Mouse (Mus musculus): ENCODE data around the gene Rimbp2. TPM values are rescaled to one million over a fixed set of nuclear protein-coding genes. Genes with fewer than 3 reads are reported as not detected.
"Not testable (repeated sequence)": the region's sequence is repeated elsewhere in the genome, so short reads cannot be mapped to it uniquely, and the experiment has no call there.

Gene Rimbp2
- 10 to 100 TPM; 12.4 to 13.0 TPM for total RNA-seq (2021)
- long read RNA-seq, experiment 1: 0 reads
- long read RNA-seq, experiment 2, partial matches to known transcripts: 1 of 2 reads
- long read RNA-seq, experiment 2, other reads (novel, unspliced or antisense): 1 of 2 reads

DNA sequence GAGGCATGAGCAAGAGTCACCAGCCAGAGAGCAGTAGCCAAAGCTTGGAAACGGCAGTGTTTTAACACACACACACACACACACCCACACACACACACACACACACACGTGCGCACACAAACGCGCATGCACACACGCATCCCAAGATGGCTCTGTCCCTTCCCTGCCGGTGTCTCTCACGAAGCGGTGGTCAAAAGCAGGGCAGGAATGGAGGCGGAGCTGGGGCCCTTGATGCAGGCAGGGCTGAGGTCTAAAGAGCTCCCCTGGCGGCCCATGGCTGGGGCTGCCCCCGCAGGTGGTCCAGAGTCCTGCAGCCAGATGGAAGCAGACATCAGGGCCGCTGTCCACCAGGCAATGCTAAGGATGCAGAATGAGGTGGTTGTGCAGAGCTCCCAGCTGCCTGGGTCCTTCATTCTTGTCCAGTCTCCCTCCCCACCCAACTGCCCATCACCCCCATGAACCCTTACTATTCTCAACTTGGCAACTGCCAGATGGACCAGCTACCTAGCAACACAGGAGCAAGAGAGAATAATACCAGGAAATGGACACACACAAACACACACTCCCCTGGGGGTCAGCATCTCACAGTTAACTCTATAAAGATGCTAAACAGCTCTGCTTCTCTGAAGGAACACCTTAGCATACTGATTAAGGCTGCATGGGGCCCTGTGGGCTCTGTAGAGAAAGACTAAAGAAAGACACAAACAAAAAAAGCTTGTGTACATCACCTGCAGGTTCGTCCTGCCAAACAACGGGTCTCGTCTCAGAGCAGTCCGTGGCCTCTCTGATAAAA lies at the start of gene Rimbp2:
Gene Rimbp2, minus strand, starts transcription at position 209 of the 793 bp plus-strand sequence.
- no peak for DNase-seq (ENCODE audit: low spot score in 2 of 2)

DNA sequence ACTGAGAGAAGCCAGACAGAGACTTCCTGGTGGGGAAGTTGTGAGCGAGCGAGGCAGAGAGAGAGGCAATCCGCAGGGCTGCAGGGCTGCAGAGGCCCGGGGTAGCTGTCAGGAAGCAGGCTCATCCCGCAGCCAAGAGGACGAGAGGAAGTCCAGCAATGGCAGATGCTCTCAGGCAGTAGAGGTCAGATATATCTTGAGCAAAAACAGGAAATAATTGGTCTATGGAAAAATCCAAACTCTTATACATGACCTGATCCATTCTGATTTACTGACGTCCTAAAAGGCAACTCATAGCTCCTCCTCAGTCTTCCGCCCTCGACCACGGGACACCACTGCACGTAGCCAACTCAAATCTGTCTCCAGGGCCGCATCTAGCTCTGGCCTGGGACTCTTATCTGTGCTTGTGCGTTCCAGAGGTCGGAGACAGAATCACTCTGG lies 49.3 kb upstream of the Rimbp2 start:
- DNase-seq (ENCODE audit: low spot score in 2 of 2): no peak

DNA sequence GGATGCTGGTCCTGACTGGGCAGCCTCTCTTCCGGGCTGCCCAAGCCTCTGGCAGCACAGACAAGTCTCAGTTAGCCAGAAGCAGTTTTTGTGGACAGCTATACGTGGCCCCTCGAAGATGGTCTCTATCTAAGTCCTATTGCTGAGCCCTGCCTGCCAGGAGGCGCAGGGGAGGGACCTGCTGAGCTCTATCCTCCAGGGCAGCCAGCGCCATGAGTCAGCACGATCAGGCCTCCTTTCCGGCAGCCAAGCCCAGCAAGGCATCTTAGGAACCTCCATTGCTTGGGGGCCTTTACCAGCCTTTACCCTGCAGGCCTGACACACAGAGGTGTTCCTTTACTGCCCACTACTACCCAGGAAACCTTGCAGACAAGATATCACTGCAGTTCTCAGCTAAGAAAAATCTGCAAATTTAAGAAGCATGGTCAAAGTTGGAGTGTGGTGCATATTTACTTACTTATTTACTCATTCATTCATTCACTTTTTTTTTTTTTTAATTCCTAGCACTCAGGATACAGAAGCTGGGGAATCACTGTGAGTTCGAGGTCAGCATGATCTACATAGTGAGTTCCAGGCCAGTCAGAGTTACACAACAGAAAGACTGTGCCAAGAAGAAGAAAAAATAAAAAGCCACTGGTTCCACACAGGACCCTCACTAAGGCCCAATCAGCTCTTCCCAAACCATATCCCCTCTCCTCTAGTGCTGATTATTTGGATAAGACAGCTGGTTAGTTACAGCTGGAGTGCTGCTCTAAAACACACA lies 47.6 kb upstream of the Rimbp2 start:
- DNase-seq (ENCODE audit: low spot score in 2 of 2): no peak

DNA sequence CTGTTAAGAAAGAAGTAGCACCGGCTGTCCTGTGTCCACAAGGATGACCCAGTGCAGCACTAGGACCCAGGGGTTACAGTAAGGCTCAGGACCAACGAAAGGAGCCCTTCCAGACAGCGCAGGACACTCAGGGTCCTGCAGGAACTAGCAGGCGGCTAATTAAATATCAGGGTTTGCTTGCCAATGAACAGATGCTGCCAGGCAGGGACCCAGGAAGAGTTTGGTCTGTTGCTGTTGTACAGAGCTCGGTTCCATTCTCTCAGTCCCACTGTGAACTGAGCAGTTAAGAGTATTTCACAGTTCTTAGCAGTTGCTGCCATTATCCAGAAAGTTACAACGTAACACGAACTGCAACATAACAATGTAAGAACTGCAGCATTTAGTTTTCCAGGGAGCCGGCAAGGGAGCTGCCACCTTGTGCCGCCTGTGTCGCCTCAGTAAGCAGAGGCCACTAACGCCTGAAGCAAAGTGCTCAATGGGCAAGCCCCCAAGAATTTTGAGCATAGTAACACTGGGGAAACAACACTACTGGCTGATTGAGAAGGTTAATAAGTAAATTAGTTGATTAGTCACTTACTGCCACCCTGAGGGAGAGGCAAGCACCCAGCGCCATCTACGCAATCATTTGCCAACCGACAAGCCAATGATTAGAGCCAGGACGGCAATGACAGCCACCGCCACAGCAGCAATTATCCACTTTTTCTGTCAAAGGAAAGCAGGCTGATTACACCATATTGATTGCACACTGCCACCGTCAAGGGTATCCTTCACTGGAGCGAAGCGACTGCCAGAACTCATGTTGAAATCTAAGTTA lies 34.1 kb upstream of the Rimbp2 start:
- DNase-seq (ENCODE audit: low spot score in 2 of 2): no peak

DNA sequence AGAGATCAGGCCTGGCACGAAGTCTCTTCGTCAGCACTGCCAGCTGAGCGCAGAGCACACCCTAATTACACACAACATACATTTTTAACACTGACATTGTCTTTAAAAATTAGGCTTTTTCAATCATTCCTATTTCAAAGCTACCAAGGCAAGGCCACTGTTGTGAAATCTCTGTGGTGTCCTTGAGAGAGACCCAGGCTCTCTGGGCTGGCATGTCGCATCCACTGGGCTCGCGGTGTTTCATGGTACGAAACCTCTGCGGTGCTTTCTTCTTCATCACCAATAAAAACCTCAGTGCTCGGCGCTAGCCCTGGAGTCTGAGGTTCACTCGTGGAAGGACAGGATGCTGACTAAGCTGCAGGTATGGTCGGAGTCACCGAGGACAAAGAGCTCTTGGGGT lies 32.7 kb upstream of the Rimbp2 start:
- no peak for DNase-seq (ENCODE audit: low spot score in 2 of 2)

DNA sequence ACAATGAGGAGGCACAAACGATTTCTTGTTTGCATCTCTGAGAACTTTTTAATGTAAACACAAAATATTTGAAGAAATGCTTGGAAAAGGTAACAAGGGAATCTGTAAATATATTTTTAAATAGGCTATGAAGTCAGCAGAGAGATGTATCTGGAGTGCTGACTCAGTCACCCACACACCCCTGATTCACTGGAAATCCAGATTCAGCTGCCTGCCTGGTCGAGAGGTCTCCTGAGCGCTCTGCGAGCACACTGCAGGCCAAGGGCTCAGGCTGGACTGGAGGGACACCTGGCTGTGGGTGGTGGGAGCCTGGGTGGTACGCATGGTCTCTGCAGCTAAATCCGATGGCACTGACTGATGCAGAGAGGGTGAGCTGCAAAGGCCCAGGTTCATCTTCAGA lies 31.2 kb upstream of the Rimbp2 start:
- no peak for DNase-seq (ENCODE audit: low spot score in 2 of 2)

DNA sequence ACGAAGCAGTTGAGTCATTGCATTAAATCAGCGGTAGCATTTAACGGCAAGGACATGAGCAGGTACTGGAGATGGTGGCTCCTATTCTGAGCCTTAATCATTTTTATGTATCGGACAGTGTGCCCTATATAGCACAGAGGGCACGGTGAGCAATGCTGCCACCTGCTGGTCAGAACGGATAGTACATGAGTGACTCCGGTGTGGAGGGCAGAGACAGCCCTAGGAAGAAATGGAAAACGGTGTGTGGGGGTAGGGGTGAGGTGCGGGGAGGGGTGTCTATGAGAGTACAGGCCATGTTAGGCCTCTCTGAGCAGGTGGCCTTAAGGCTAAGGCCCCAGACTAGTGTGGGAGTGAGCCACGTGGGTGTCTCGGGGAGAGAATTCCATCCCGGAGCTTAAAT lies 28.3 kb upstream of the Rimbp2 start:
- DNase-seq (ENCODE audit: low spot score in 2 of 2): peak in 1 of 2 experiments; percentile 47

DNA sequence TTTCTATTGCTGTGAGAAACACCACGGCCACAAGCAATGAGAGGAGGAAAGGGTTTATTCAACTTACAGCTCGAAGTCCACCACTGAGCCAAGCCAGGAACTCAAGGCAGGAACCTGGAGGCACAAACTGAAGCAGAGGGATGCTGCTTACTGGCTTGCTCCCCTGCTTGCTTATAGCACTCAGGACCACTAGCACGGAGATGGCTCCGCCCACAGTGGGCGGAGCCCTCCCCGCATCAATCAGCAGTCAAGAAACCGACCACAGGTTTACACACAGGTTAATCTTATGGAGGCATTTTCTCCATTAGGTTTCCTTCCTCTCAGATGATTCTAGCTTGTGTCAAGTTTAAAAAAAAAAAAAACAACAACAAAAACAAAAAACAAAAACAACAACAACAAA lies 27.6 kb upstream of the Rimbp2 start:
- no peak for DNase-seq (ENCODE audit: low spot score in 2 of 2)

DNA sequence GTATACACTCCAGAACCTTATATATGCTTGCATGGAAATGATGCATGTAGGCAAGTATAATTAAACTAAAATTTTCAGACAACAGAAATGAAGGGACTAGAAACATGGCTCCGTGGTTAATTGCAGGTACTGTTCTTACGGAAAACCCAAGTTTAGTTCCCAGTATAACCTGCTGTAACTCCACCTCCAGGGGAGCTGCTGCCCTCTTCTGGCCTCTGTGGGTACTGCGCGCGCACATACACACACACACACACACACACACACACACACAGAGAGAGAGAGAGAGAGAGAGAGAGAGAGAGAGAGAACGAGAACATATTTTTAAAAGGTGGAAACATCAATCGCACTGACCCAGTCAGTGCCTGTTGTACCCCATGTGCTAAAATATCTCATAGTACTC lies 25.7 kb upstream of the Rimbp2 start:
- no peak for DNase-seq (ENCODE audit: low spot score in 2 of 2)

DNA sequence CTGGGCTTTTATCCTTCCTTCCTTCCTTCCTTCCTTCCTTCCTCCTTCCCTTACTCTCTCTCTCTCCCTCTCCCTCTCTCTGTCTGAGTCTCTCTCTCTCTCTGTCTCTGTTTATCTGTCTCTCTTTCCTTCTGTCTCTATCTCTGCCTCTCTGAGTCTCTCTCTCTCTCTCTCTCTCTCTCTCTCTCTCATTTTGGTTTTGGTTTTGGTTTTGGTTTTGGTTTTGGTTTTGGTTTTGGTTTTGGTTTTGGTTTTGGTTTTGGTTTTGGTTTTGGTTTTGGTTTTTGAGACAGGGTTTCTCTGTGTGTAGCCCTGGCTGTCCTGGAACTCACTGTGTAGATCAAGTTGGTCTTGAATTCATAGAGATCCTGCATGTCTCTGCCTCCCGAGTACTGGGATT lies 24.2 kb upstream of the Rimbp2 start:
- not testable (repeated sequence) for DNase-seq (ENCODE audit: low spot score in 2 of 2)

DNA sequence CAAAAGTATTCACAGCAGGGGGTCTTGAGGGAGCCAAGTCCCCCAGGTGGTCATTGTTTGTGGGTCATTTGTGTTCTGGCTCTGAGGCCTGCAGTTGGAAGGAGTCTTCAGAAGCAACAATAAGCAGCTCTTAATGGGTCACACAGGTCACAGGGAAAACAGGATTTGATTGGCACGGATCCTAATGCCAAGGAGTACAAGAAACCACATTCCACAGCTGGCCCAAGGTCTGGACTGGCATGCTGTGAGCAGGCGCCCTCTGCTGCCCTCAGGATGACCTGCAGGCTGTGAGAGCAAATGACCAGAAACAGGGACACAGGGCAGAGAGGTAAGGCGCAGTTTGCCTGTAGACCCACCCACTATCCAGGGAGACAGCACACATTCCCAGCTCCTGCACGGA lies 23.0 kb upstream of the Rimbp2 start:
- peak in 1 of 2 experiments; percentile 24 for DNase-seq (ENCODE audit: low spot score in 2 of 2)

DNA sequence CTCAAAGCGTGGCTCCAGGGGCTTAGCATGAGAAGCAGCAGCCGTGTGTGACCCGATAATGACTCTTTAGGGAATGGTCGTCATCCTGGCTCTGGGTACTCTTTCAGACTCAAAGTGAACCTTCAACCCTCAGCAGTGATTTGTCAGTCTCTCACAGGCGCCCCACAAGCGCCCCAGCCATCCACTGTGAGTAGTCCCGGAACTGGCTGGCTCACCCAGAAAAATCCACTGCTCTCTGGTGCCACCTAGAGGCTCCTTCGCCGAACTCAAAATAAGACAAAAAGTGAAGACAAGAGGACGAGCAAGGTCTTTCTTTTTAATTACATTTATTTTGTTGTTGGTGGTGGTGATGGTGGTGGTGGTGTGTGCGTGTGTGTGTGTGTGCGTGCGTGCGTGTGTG lies 18.0 kb upstream of the Rimbp2 start:
- DNase-seq (ENCODE audit: low spot score in 2 of 2): peak in 1 of 2 experiments; percentile 44

DNA sequence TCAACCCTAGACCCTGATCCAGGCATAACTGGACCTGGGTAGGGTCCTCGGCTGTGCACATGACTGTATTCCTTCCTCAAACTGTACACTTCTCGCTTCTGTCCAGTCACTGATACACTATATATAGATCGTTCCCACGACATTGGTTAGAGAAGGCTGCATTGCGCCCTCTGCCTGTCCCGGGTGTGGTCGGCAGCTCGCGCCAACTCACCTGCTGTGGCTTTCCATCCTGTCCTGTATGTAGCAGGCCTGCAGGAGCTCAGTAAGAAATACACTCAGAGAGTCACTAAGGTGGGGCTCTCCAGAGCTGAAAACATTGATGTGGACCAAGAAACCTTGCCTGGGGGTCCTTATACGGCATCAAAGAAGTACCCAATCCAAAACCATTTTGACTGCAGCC lies 17.6 kb upstream of the Rimbp2 start:
- no peak for DNase-seq (ENCODE audit: low spot score in 2 of 2)

DNA sequence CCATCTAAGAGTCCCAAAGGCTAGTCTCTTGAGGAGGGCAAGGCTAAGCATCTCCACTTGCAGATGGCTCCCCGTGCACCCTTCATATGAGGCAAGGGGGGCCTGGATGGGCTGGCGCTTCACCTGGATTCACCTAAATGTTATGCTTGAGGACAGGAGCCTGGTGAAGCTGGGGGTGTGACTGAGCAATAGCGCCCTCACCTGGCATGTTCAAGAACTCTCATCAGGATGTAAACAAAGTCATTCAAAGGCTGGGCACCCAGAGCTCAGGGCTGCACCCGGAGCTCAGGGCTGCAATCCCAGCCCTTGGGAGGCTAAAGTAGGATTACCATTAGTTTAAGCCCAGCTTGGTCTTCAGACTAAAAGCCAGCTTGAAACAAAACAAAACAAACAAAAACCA lies 11.1 kb upstream of the Rimbp2 start:
- no peak for DNase-seq (ENCODE audit: low spot score in 2 of 2)

DNA sequence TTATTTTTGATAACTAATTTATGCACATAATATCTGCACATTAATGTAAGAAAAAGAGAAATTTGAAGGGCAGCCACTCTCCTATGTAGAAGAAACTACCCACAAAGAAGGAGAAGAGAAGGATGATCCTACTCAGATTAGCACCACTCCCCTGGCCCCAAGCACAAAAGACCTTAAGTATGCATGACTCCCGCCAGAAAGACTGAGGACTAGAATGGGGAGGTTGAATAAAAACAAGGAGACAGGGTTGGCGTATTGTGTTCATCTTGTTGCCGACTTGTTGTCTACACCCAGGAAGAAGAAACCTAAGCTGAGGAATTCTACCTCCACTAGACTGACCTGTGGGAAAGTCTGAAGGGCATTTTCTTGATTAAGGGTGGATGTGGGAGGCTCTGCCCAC lies 5.6 kb upstream of the Rimbp2 start:
- no peak for DNase-seq (ENCODE audit: low spot score in 2 of 2)

DNA sequence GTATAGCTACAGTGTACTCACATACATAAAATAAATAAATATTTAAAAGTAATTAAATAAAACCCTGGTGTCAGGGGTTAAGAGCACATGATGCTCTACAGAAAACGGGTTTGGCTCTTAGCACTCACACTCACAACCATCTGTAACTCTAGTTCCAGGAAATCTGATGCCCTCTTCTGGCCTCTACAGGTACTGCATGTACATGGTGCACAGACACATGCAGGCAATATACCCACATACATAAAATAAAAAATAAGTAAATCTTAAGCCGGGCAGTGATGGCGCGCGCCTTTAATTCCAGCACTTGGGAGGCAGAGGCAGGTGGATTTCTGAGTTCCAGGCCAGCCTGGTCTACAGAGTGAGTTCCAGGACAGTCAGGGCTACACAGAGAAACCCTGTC lies 1.1 kb upstream of the Rimbp2 start:
- DNase-seq (ENCODE audit: low spot score in 2 of 2): not testable (repeated sequence)

DNA sequence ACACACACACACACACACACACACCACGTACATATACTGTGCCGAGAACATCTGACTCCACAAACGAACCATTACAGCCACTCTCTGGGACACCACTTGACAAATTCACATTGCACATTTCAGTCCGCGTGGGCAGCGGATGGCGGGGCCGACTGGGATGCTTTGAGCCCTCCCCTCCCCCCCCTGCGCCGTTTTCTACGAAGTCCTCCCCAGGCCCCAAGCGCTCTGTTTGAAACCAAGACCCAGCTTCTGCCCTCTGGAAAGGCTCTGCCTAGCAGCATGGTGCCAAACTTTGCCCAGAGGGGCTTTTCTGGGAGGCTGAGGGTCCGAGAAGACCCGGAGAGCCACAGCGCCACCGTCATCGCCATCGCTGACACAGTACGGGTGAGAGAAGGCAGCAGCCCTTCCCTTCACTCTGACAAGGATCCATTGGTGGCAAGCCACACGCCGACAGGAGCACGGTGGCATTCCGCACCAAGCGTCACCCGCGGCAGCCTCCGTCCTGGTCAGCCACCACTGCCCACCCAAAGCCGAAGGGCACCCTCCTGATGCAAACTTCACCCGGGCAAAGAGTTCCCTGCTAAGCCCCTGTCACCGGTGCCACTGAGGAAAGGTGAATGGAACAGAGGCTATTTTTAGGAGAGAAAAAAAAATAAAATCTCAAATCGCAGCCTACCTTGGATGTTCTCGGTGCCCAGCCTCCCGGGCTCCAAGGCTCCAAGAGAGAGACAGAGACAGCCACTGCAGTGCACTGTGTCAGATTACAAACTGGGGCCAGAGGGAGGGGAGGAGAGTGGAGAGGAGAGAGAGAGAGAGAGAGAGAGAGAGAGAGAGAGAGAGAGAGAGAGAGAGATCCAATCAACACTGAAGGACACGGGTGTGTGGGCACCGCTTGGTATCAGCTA lies 743 bp downstream of the Rimbp2 start:
- DNase-seq (ENCODE audit: low spot score in 2 of 2): no peak

DNA sequence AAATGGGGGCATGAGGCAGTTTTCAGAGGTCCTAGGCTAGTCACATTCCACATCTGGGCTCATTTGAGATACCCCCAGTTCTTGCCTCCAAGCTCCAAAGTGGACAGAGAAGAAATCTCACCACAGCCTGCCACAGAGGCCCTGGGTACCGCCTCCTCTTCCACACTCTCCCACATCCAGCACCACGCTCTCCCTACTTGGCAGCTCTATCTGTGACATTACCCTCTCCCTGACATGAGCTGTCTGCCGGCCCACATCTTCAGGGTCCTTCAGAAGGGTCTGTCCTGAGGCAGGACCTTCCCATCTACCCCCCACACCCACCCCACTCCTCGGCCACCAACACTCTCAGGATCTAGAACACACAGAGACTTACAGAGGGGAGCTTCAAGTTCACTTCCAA lies 1.8 kb downstream of the Rimbp2 start:
- DNase-seq (ENCODE audit: low spot score in 2 of 2): no peak

DNA sequence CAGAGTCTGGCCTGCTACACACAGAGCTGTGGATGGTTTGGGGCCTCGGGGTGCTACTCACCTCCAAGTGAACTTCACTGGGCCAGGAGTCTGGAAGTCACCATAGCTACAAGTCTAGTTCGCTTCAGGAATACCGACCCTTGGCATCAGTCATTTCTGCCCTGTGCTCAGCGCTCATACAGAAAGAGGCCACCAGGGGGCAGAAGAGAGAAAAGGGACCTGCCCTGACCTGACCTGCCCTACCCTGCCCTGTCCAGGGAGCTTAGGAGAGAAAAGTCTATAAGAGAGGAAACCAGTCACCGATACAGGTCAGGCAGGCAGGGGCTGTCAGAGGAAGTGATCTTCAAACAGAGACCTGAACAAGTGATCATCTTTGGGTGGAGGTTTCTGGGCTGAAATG lies 6.2 kb downstream of the Rimbp2 start:
- DNase-seq (ENCODE audit: low spot score in 2 of 2): no peak

DNA sequence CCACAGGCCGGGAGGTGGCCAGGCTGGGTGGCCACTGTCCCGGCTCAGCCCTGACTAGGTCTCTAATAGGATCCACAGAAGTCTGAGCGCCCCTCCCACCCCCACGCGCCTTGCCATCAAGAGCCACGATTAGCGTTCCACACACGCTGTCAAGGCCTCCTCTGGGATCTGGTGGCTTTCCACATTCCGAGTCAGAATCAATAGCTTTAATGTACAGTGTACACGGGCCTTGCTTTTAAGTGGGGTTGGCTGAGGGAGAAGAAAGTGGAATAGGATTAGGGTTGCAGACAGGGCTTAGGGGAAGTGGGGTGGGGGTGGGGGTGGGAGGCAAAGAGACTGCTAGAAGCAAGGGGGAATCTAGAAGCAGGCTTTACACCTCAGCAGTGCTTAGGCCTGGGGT lies 12.8 kb downstream of the Rimbp2 start:
- DNase-seq (ENCODE audit: low spot score in 2 of 2): no peak

Data from adrenal gland, postnatal 4 days (tissue).